Mouse (Mus musculus) MEL (cell line): ENCODE measurements around the gene Gm11549. TPM values are rescaled to one million over a fixed set of nuclear protein-coding genes. Genes with fewer than 3 reads are reported as not detected.

ENCODE experiments used
- DNase-seq: peaks from one replicate; pipeline ENCODE4 v3.0.0; 2011; ENCODE audit warnings: low read depth, low spot score
- H3K27ac ChIP-seq: 2 replicates; pipeline ENCODE4 v1.5.1; 2012; ENCODE audit warnings: low read depth, mild to moderate bottlenecking, control low read depth, low read length, moderate library complexity; ENCODE audit not compliant: control insufficient read depth
- H3K27me3 ChIP-seq, 2 experiments: fragments of 150-350 bp in 1 of 2; sonication (generic) in 1 of 2; 2 replicates each; pipeline ENCODE4 v1.6.1; 2012; ENCODE audit warnings: low read length in 2 of 2, mild to moderate bottlenecking in 2 of 2, improper control_type of control experiment in 1 of 2, moderate library complexity in 1 of 2; ENCODE audit not compliant: insufficient read depth in 2 of 2, control insufficient read depth in 1 of 2
- H3K36me3 ChIP-seq, 2 experiments: 2 replicates each; pipeline ENCODE4 v1.6.1; 2012 to 2014; ENCODE audit warnings: low read length in 2 of 2, improper control_type of control experiment in 1 of 2, inconsistent platforms in 1 of 2, mild to moderate bottlenecking in 1 of 2; ENCODE audit not compliant: insufficient read depth in 2 of 2, control insufficient read depth in 1 of 2
- H3K4me1 ChIP-seq, 2 experiments: fragments of 150-350 bp in 1 of 2; sonication (generic) in 1 of 2; 2 replicates each; pipeline ENCODE4 v1.6.1; 2012; ENCODE audit warnings: low read length in 2 of 2, improper control_type of control experiment in 1 of 2, mild to moderate bottlenecking in 1 of 2; ENCODE audit not compliant: insufficient read depth in 2 of 2, control insufficient read depth in 1 of 2
- H3K4me3 ChIP-seq, 2 experiments: fragments of 150-350 bp in 1 of 2; sonication (generic) in 1 of 2; 2 replicates each; pipeline ENCODE4 v1.5.1; 2012; ENCODE audit warnings: low read depth in 2 of 2, low read length in 2 of 2, mild to moderate bottlenecking in 2 of 2, moderate library complexity in 2 of 2, control low read depth in 1 of 2, improper control_type of control experiment in 1 of 2; ENCODE audit not compliant: control insufficient read depth in 1 of 2, insufficient read depth in 1 of 2
- H3K79me2 ChIP-seq: 2 replicates; pipeline ENCODE4 v1.6.1; 2012; ENCODE audit warnings: mild to moderate bottlenecking, low read length, moderate library complexity; ENCODE audit not compliant: control insufficient read depth, poor library complexity, insufficient read depth
- H3K9ac ChIP-seq: 2 replicates; pipeline ENCODE4 v1.6.1; 2012; ENCODE audit warnings: low read depth, mild to moderate bottlenecking, control low read depth, low read length, moderate library complexity; ENCODE audit not compliant: control insufficient read depth, poor library complexity, severe bottlenecking
- H3K9me3 ChIP-seq: fragments of 150-350 bp; sonication (generic); replicated peaks from 2 replicates; pipeline ENCODE4 v1.6.1; 2012; ENCODE audit warnings: mild to moderate bottlenecking, low read length, improper control_type of control experiment, moderate library complexity; ENCODE audit not compliant: insufficient read depth
- BHLHE40 ChIP-seq: IDR thresholded peaks from 2 replicates; pipeline ENCODE4 v1.6.1; 2012; ENCODE audit warnings: low read depth, mild to moderate bottlenecking, inconsistent platforms, low read length, improper control_type of control experiment, borderline replicate concordance
- CHD2 ChIP-seq: IDR thresholded peaks from 2 replicates; pipeline ENCODE4 v1.6.1; 2011; ENCODE audit warnings: low read length, improper control_type of control experiment
- CTCF ChIP-seq, 3 experiments: IDR thresholded peaks in 2 of 3; conservative IDR thresholded peaks in 1 of 3; 2 replicates each; pipeline ENCODE4 v1.5.1; 2011 to 2012; ENCODE audit warnings: low read length in 3 of 3, low read depth in 2 of 3, mild to moderate bottlenecking in 2 of 3, improper control_type of control experiment in 1 of 3, inconsistent platforms in 1 of 3, mixed read lengths in 1 of 3, moderate library complexity in 1 of 3; ENCODE audit not compliant: control insufficient read depth in 1 of 3, insufficient read depth in 1 of 3, poor library complexity in 1 of 3, severe bottlenecking in 1 of 3
- HCFC1 ChIP-seq: IDR thresholded peaks from 2 replicates; pipeline ENCODE4 v1.6.1; 2012; ENCODE audit warnings: low read depth, mild to moderate bottlenecking, inconsistent platforms, low read length, improper control_type of control experiment, moderate library complexity
- JUND ChIP-seq: IDR thresholded peaks from 2 replicates; pipeline ENCODE4 v1.6.1; 2011; ENCODE audit warnings: low read depth, mild to moderate bottlenecking, improper control_type of control experiment, low read length
- MAFK ChIP-seq: IDR thresholded peaks from 2 replicates; pipeline ENCODE4 v1.6.1; 2011; ENCODE audit warnings: low read depth, mild to moderate bottlenecking, low read length, improper control_type of control experiment, borderline replicate concordance
- MAX ChIP-seq: IDR thresholded peaks from 2 replicates; pipeline ENCODE4 v1.6.1; 2011; ENCODE audit warnings: low read length, improper control_type of control experiment
- MAZ ChIP-seq: IDR thresholded peaks from 2 replicates; pipeline ENCODE4 v1.6.1; 2012; ENCODE audit warnings: low read depth, mild to moderate bottlenecking, inconsistent platforms, low read length, improper control_type of control experiment
- MEF2A ChIP-seq: IDR thresholded peaks from 2 replicates; pipeline ENCODE4 v1.6.1; 2014; ENCODE audit warnings: low read depth, mild to moderate bottlenecking, inconsistent platforms, low read length, improper control_type of control experiment; ENCODE audit not compliant: poor library complexity, insufficient replicate concordance, severe bottlenecking; ENCODE audit errors: extremely low read depth
- MYB ChIP-seq: IDR thresholded peaks from 2 replicates; pipeline ENCODE4 v1.6.1; 2011; ENCODE audit warnings: mild to moderate bottlenecking, low read depth, low read length, improper control_type of control experiment
- MYC ChIP-seq: IDR thresholded peaks from 2 replicates; pipeline ENCODE4 v1.6.1; 2011; ENCODE audit warnings: low read depth, mild to moderate bottlenecking, low read length, improper control_type of control experiment, moderate library complexity
- NELFE ChIP-seq: IDR thresholded peaks from 2 replicates; pipeline ENCODE4 v1.6.1; 2011; ENCODE audit warnings: low read depth, low read length, improper control_type of control experiment
- POLR2A ChIP-seq, 2 experiments: IDR thresholded peaks; 2 replicates each; pipeline ENCODE4 v1.6.1; 2011 to 2012; ENCODE audit warnings: low read length in 2 of 2, mild to moderate bottlenecking in 2 of 2, control low read depth in 1 of 2, improper control_type of control experiment in 1 of 2, low read depth in 1 of 2, moderate library complexity in 1 of 2; ENCODE audit not compliant: control insufficient read depth in 1 of 2, insufficient read depth in 1 of 2, poor library complexity in 1 of 2
- RAD21 ChIP-seq: IDR thresholded peaks from 2 replicates; pipeline ENCODE4 v1.6.1; 2011; ENCODE audit warnings: mild to moderate bottlenecking, low read depth, low read length, improper control_type of control experiment
- SIN3A ChIP-seq: IDR thresholded peaks from 2 replicates; pipeline ENCODE4 v1.6.1; 2012; ENCODE audit warnings: low read length, improper control_type of control experiment, inconsistent platforms
- SMC3 ChIP-seq: IDR thresholded peaks from 2 replicates; pipeline ENCODE4 v1.6.1; 2011; ENCODE audit warnings: low read depth, low read length, improper control_type of control experiment
- TBP ChIP-seq: IDR thresholded peaks from 2 replicates; pipeline ENCODE4 v1.8.0; 2011; ENCODE audit warnings: low read depth, low read length, improper control_type of control experiment
- TCF12 ChIP-seq: IDR thresholded peaks from 2 replicates; pipeline ENCODE4 v1.6.1; 2014; ENCODE audit warnings: low read depth, mild to moderate bottlenecking, inconsistent platforms, low read length, improper control_type of control experiment, moderate library complexity
- USF2 ChIP-seq, 2 experiments: IDR thresholded peaks; 2 replicates each; pipeline ENCODE4 v1.6.1; 2011 to 2012; ENCODE audit warnings: improper control_type of control experiment in 2 of 2, low read length in 2 of 2, borderline replicate concordance in 1 of 2, inconsistent platforms in 1 of 2, low read depth in 1 of 2, mild to moderate bottlenecking in 1 of 2; ENCODE audit not compliant: insufficient read depth in 1 of 2
- ZC3H11A ChIP-seq: IDR thresholded peaks from 2 replicates; pipeline ENCODE4 v1.6.1; 2012; ENCODE audit warnings: low read depth, mild to moderate bottlenecking, inconsistent platforms, low read length, improper control_type of control experiment
- ZKSCAN1 ChIP-seq: IDR thresholded peaks from 2 replicates; pipeline ENCODE4 v1.6.1; 2012; ENCODE audit warnings: low read depth, mild to moderate bottlenecking, inconsistent platforms, low read length, improper control_type of control experiment, moderate library complexity
- ZMIZ1 ChIP-seq: IDR thresholded peaks from 2 replicates; pipeline ENCODE4 v1.6.1; 2012; ENCODE audit warnings: low read depth, mild to moderate bottlenecking, inconsistent platforms, low read length, improper control_type of control experiment, moderate library complexity
- polyA plus RNA-seq, 2 experiments: library from polyadenylated mRNA; stranded (reverse) in 1 of 2; unstranded in 1 of 2; fragments of >175 nt in 1 of 2; fragments of >200 nt in 1 of 2; gene quantifications; 2 replicates each; pipeline versions ENCODE4 v1.2.1 to v1.2.4; 2012; ENCODE audit warnings: low replicate concordance in 2 of 2, low read depth in 1 of 2; ENCODE audit not compliant: insufficient read length in 2 of 2, insufficient read depth in 1 of 2, missing spikeins in 1 of 2
- total RNA-seq: library from RNA; depleted of rRNA; stranded (reverse); fragments of 300-350 nt; gene quantifications from 2 replicates; pipeline ENCODE4 v1.2.3, GENCODE M21; 2012

Gm11549 gene
- total and polyA plus RNA-seq, 3 experiments: not detected

DNA sequence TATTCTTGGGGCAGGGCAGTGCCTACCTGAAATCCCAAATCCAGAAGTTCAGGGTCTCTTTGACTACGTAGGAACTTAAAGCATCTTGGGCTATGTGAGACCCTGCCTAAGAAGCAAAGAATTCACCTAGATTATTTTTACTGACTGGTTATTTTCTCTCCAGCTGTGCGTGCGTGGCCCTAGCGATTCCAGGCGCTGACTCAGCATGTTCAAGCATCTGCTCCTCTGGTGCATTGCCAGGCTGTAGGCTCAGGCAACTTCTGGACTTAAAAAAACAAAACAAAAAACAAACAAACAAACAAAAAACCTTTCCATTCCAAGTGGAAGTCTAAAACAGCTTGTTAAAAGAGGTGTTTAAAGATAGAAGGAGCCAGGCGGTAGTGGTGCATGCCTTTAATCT, 23.4 kb downstream of the Gm11549 start:
- Histone ChIP-seq H3K36me3 (peaks cover 0 to 7% of the 10 kb centered on the region in 2 experiments; a peak in 2 of 4 replicates), H3K9me3 (no peaks in the 10 kb centered on the region), H3K79me2 (no peaks in the 10 kb centered on the region), H3K4me3 (no peak overlapping the region), H3K4me1 (peaks cover 5 to 10% of the 10 kb centered on the region in 2 experiments), H3K27ac (no peak overlapping the region), H3K27me3 (no peaks in the 10 kb centered on the region; a peak in 1 of 4 replicates), H3K9ac (no peak overlapping the region)
- peak; percentile 8; the same call in 1 of the 2 replicates for TF ChIP-seq MAFK
- TF ChIP-seq RAD21: no peak
- DNase-seq: no peak

DNA sequence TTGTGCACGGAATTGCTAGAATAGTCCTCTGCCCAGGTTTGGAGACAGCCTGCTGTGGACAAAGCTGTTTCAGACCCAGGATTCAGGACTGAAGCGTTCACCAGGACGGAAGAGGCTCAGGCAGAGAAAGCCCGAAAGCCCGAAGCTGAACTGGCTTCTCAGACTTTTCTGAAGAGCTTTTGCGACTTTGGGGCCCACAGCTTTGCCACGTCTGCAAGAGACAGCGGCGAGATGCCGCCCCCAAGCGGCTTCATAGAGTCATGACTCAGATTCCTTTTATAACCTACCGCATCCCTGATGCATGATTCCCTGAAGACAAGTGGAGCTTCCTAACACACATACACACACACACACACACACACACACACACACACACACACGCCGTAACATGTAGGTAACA, 24.9 kb downstream of the Gm11549 start:
- H3K9ac ChIP-seq: no peak overlapping the region; the same call in 1 of the 2 replicates
- H3K27ac ChIP-seq: no peak overlapping the region
- no peaks in the 10 kb centered on the region; a peak in 1 of 4 replicates for H3K27me3 ChIP-seq
- no peaks in the 10 kb centered on the region for H3K79me2 ChIP-seq
- TF ChIP-seq MAFK (no peak), MYC (no peak), CTCF (IDR thresholded peaks at IDR 0.05 in 2 of 3, conservative IDR thresholded peaks at IDR 0.05 in 1 of 3; ENCODE audit: control insufficient read depth in 1 of 3, insufficient read depth in 1 of 3, low read depth in 2 of 3, low read length in 3 of 3, poor library complexity in 1 of 3, severe bottlenecking in 1 of 3) (peak; percentile 53 to 91 (median 89)), NELFE (peak; percentile 17; the same call in 1 of the 2 replicates), CHD2 (no peak), TBP (no peak), ZMIZ1 (no peak), POLR2A (IDR thresholded peaks at IDR 0.05; ENCODE audit: control insufficient read depth in 1 of 2, insufficient read depth in 1 of 2, low read depth in 1 of 2, low read length in 2 of 2, poor library complexity in 1 of 2) (no peak), MEF2A (no peak), HCFC1 (no peak), ZC3H11A (peak; percentile 78), ZKSCAN1 (no peak), MAX (no peak), SMC3 (peak; percentile 79), SIN3A (0 out of 2 replicates have a peak, but pooled peaks have one; percentile 14), RAD21 (peak; percentile 95), JUND (no peak), MYB (no peak), TCF12 (no peak), BHLHE40 (no peak), MAZ (no peak), USF2 (IDR thresholded peaks at IDR 0.05; ENCODE audit: borderline replicate concordance in 1 of 2, insufficient read depth in 1 of 2, low read depth in 1 of 2, low read length in 2 of 2) (no peak)
- H3K4me1 ChIP-seq: peaks cover 6 to 22% of the 10 kb centered on the region in 2 experiments
- DNase-seq: peak; percentile 84
- H3K4me3 ChIP-seq: no peak overlapping the region
- H3K9me3 ChIP-seq: no peaks in the 10 kb centered on the region
- peaks cover 0 to 20% of the 10 kb centered on the region in 2 experiments; a peak in 2 of 4 replicates for H3K36me3 ChIP-seq
